Mouse (Mus musculus) heart, adult 9 months (tissue): Measurements from ENCODE around the gene Cnpy1.

Experiments used
- DNase-seq, 2 experiments: peaks; one replicate each; pipeline ENCODE4 v3.0.0; 2022; ENCODE audit warnings: low spot score in 2 of 2

The Cnpy1 gene

GRCm38 (mm10) chr5:28165358-28166255 lies 80.0 kb downstream of the Cnpy1 start, which contains the start of gene En2:
En2 (plus strand) TSS chr5:28165694.
- DNase-seq: peak; percentile 20 to 22

- DNase-seq: no peak
Observed at GRCm38 (mm10) chr5:28163926-28164325, 81.7 kb downstream of the Cnpy1 start.

GRCm38 (mm10) chr5:28161938-28162402 lies 83.6 kb downstream of the Cnpy1 start:
- DNase-seq: no peak

GRCm38 (mm10) chr5:28161383-28161937 lies 84.1 kb downstream of the Cnpy1 start:
- DNase-seq: no peak

GRCm38 (mm10) chr5:28159891-28160470 lies 85.6 kb downstream of the Cnpy1 start:
- no peak for DNase-seq

- DNase-seq: no peak
Observed at GRCm38 (mm10) chr5:28159072-28159458, 86.5 kb downstream of the Cnpy1 start.

GRCm38 (mm10) chr5:28158308-28159071 lies 87.1 kb downstream of the Cnpy1 start:
- DNase-seq: no peak

- no peak for DNase-seq
Observed at GRCm38 (mm10) chr5:28157781-28158180, 87.8 kb downstream of the Cnpy1 start.

- no peak for DNase-seq
Observed at GRCm38 (mm10) chr5:28157044-28157730, 88.4 kb downstream of the Cnpy1 start.
